Mouse (Mus musculus) ES-E14 (cell line): ENCODE data around the gene Tnr.

Source experiments
- HCFC1 ChIP-seq: IDR thresholded peaks from 2 replicates; pipeline ENCODE4 v1.6.1; 2012; ENCODE audit warnings: low read length, inconsistent platforms, borderline replicate concordance; ENCODE audit not compliant: insufficient read depth
- MAFK ChIP-seq: IDR thresholded peaks from 2 replicates; pipeline ENCODE4 v1.6.1; 2014; ENCODE audit warnings: mild to moderate bottlenecking, low read depth, low read length, inconsistent platforms; ENCODE audit not compliant: insufficient read depth
- ZC3H11A ChIP-seq: IDR thresholded peaks from 2 replicates; pipeline ENCODE4 v1.6.1; 2012; ENCODE audit warnings: low read depth, mild to moderate bottlenecking, inconsistent platforms, low read length, borderline replicate concordance
- ZNF384 ChIP-seq: IDR thresholded peaks from 2 replicates; pipeline ENCODE4 v1.6.1; 2012; ENCODE audit warnings: low read depth, low read length, inconsistent platforms

DNA sequence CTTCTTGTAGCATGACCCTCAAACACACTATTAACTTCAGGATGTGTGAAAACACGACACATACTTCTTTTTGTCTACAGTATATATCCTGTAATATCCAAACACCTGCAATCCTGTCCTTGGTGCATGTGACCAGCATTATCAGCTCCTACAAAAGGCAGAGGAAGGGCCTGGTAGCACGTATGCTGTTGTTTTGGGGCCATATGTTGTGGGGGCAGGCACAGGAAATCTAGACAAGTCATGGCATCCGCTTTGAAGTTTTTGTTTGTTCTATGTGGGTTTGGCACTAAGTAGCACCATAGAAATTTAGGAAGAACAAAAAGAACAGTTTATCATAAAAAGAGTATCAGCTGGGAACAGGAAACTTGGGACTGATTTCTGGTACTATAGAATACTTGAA lies 105.5 kb downstream of the Tnr start:
- TF ChIP-seq HCFC1 (no peak), ZC3H11A (no peak), ZNF384 (no peak), MAFK (no peak)
